Mouse (Mus musculus) hindbrain, embryonic 14.5 days (tissue): ENCODE measurements at regions not wholly inside any gene's neighbourhood (a gene's known extent, or its start where the extent isn't known, plus 50 kb on each side); places are given as distances from the start of the nearest gene placed in this dataset.

ENCODE experiments used
- ATAC-seq: fragments of 200-750 bp; cut with Nextera tagmentation; 2 replicates; pipeline ENCODE4 v1.8.0; 2017; ENCODE audit warnings: moderate number of reproducible peaks, mild to moderate bottlenecking, moderate TSS enrichment, moderate library complexity; ENCODE audit not compliant: low FRiP score
- DNase-seq: peaks from one replicate; pipeline ENCODE4 v3.0.0-alpha.2; 2015; ENCODE audit warnings: low spot score
- H3K27ac ChIP-seq: fragments of 300-500 bp; sonication (generic); 2 replicates; pipeline ENCODE4 v1.5.1; 2014; ENCODE audit warnings: mild to moderate bottlenecking, moderate library complexity
- H3K27me3 ChIP-seq: fragments of 300-500 bp; sonication (generic); 2 replicates; pipeline ENCODE4 v1.6.1; 2014; ENCODE audit warnings: mild to moderate bottlenecking, low read length, mixed read lengths; ENCODE audit not compliant: control insufficient read depth, insufficient read depth
- H3K36me3 ChIP-seq: fragments of 300-500 bp; sonication (generic); replicated peaks from 2 replicates; pipeline ENCODE4 v1.6.1; 2014; ENCODE audit not compliant: control insufficient read depth, insufficient read depth
- H3K4me1 ChIP-seq: fragments of 300-500 bp; sonication (generic); replicated peaks from 2 replicates; pipeline ENCODE4 v1.6.1; 2014; ENCODE audit warnings: antibody characterized with exemption, low read length, mixed read lengths; ENCODE audit not compliant: control insufficient read depth, insufficient read depth
- H3K4me2 ChIP-seq: fragments of 300-500 bp; sonication (generic); replicated peaks from 2 replicates; pipeline ENCODE4 v1.6.1; 2014; ENCODE audit warnings: mild to moderate bottlenecking, moderate library complexity
- H3K4me3 ChIP-seq: fragments of 300-500 bp; sonication (generic); replicated peaks from 2 replicates; pipeline ENCODE4 v1.5.1; 2014; ENCODE audit warnings: mild to moderate bottlenecking, low read length
- H3K9ac ChIP-seq: fragments of 300-500 bp; sonication (generic); 2 replicates; pipeline ENCODE4 v1.6.1; 2014
- H3K9me3 ChIP-seq: fragments of 300-500 bp; sonication (generic); 2 replicates; pipeline ENCODE4 v1.6.1; 2016; ENCODE audit warnings: low read length; ENCODE audit not compliant: control insufficient read depth
- WGBS: fragments of 180-500 bp; shearing (Covaris S2); extraction: QIAGEN DNeasy Blood & Tissue Kit; methylation state at CpG from one replicate; pipeline ENCODE4 v1.1.7; 2014; 5-methylcytosine and 5-hydroxymethylcytosine counted together

DNA sequence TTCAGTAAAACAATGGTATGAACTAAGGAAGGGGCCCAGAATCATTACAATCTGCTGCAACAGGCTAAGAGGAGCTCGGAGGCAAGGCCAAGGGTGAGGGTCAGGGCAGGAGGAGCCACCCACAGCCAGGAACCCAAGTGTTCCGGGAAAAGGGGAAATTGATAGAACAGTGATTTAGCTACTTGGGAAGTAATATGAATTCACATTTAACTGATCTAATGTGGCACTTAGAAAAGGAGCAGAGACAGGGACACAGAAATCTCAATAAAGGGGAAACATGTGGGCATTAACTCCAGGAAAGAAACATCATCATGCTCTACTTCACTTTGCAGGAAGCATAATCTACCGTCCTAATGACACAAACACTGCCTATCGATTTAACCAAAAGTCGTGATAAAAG lies 120.1 kb upstream of the Hs6st1 start:
- no peak overlapping the region for H3K4me3 ChIP-seq
- no peak overlapping the region for H3K27ac ChIP-seq
- no peak for ATAC-seq
- no peaks in the 10 kb centered on the region for H3K27me3 ChIP-seq
- no peak overlapping the region for H3K9ac ChIP-seq
- H3K9me3 ChIP-seq, result peaks cover 3% of the 10 kb centered on the region; the same call in 1 of the 2 replicates
- H3K4me2 ChIP-seq, result no peak overlapping the region
- H3K36me3 ChIP-seq, result no peaks in the 10 kb centered on the region
- no peaks in the 10 kb centered on the region for H3K4me1 ChIP-seq
- DNase-seq, result no peak
- 86% methylated on average over 5 of the region's 5 CpGs for WGBS

- WGBS, result 53% methylated on average over 4 of the region's 4 CpGs
- DNase-seq (no peak), ATAC-seq (no peak)
- Histone ChIP-seq H3K27ac (no peak overlapping the region), H3K27me3 (no peaks in the 10 kb centered on the region), H3K4me1 (no peaks in the 10 kb centered on the region), H3K36me3 (no peaks in the 10 kb centered on the region), H3K4me2 (no peak overlapping the region), H3K4me3 (no peak overlapping the region), H3K9me3 (peaks cover 3% of the 10 kb centered on the region; the same call in 1 of the 2 replicates), H3K9ac (no peak overlapping the region)
Measured at GRCm38 (mm10) chr1:35951082-35951481, 117.1 kb upstream of the Hs6st1 start.

GRCm38 (mm10) chr1:35953721-35954120 lies 114.5 kb upstream of the Hs6st1 start:
- Histone ChIP-seq H3K4me2 (no peak overlapping the region), H3K4me3 (no peak overlapping the region), H3K27ac (no peak overlapping the region), H3K4me1 (no peaks in the 10 kb centered on the region), H3K27me3 (no peaks in the 10 kb centered on the region), H3K9me3 (no peaks in the 10 kb centered on the region), H3K9ac (no peak overlapping the region), H3K36me3 (no peaks in the 10 kb centered on the region)
- WGBS, result 79% methylated on average over 4 of the region's 4 CpGs
- ATAC-seq (no peak), DNase-seq (no peak)

- DNase-seq (no peak), ATAC-seq (no peak)
- no peaks in the 10 kb centered on the region for H3K27me3 ChIP-seq
- H3K27ac ChIP-seq, result no peak overlapping the region
- H3K4me1 ChIP-seq, result no peaks in the 10 kb centered on the region
- H3K9me3 ChIP-seq, result no peaks in the 10 kb centered on the region
- H3K4me3 ChIP-seq, result no peak overlapping the region
- no peaks in the 10 kb centered on the region for H3K36me3 ChIP-seq
- no peak overlapping the region for H3K4me2 ChIP-seq
- WGBS, result 50% methylated on average over 8 of the region's 8 CpGs
- H3K9ac ChIP-seq, result no peak overlapping the region
Measured at GRCm38 (mm10) chr1:35957425-35958372, 110.5 kb upstream of the Hs6st1 start.

DNA sequence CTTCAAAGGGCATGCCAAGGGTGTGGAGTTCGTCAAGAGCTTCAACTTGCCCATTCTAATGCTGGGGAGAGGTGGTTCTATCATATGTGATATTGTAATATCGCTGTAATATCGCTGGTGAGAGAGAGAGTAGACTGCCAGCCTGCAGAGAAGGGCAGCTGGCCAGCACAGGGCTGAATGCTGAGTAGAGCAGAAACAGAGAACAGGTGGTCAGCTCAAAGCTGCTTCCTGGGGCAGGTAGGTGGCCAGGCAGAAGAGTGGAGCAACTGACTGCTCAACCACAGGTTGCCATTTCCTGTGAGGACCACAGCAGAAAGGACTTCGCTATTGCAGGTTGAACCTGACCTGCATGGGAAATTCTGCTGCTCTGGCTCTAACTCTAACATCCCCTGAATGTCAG lies 108.5 kb upstream of the Hs6st1 start:
- Histone ChIP-seq H3K4me2 (no peak overlapping the region), H3K9ac (no peak overlapping the region), H3K9me3 (no peaks in the 10 kb centered on the region), H3K4me3 (no peak overlapping the region), H3K27me3 (no peaks in the 10 kb centered on the region), H3K36me3 (no peaks in the 10 kb centered on the region), H3K4me1 (no peaks in the 10 kb centered on the region), H3K27ac (no peak overlapping the region)
- no peak for ATAC-seq
- DNase-seq, result no peak
- WGBS, result 86% methylated on average over 4 of the region's 4 CpGs

- no peak for ATAC-seq
- Histone ChIP-seq H3K4me2 (no peak overlapping the region), H3K27me3 (no peaks in the 10 kb centered on the region), H3K36me3 (no peaks in the 10 kb centered on the region), H3K9me3 (peaks cover 7% of the 10 kb centered on the region), H3K9ac (no peak overlapping the region), H3K4me1 (no peaks in the 10 kb centered on the region), H3K27ac (no peak overlapping the region), H3K4me3 (no peak overlapping the region)
- DNase-seq, result no peak
- 100% methylated on average over 2 of the region's 2 CpGs for WGBS
Measured at GRCm38 (mm10) chr1:35960844-35961243, 107.4 kb upstream of the Hs6st1 start.

DNA sequence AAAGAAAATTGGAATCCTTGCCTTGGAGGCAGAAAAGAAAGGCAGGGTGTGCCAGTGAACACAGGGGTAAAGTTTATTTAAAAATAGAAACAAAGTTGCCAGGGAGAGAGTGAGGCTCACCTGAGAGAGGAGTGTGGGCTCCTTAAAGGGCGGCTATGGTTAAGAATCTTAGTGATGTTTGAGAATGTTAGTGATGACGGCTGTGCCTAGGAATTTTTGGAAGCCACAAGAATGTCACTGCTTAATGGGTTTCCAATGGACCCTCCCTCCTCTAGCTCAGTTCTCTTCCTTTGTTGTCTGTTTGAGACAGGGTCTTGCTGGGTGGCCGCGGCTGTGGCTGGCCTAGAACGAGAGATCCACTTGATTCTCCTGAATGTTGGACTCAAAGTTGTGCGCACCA lies 106.3 kb upstream of the Hs6st1 start:
- WGBS, result 80% methylated on average over 6 of the region's 6 CpGs
- H3K9ac ChIP-seq, result no peak overlapping the region
- H3K27ac ChIP-seq, result no peak overlapping the region
- ATAC-seq, result no peak
- DNase-seq, result no peak
- H3K4me3 ChIP-seq, result no peak overlapping the region
- no peaks in the 10 kb centered on the region for H3K4me1 ChIP-seq
- H3K27me3 ChIP-seq, result no peaks in the 10 kb centered on the region
- H3K36me3 ChIP-seq, result no peaks in the 10 kb centered on the region
- no peak overlapping the region for H3K4me2 ChIP-seq
- H3K9me3 ChIP-seq, result peaks cover 7% of the 10 kb centered on the region

GRCm38 (mm10) chr1:35968489-35968888 lies 99.7 kb upstream of the Hs6st1 start:
- ATAC-seq (no peak), DNase-seq (no peak)
- Histone ChIP-seq H3K9me3 (peaks cover 7% of the 10 kb centered on the region), H3K27me3 (no peaks in the 10 kb centered on the region), H3K27ac (no peak overlapping the region), H3K4me3 (no peak overlapping the region), H3K36me3 (no peaks in the 10 kb centered on the region), H3K4me2 (no peak overlapping the region), H3K9ac (no peak overlapping the region), H3K4me1 (no peaks in the 10 kb centered on the region)

- DNase-seq (no peak), ATAC-seq (no peak)
- 63% methylated on average over 7 of the region's 7 CpGs for WGBS
- H3K4me3 ChIP-seq, result no peak overlapping the region
- H3K9ac ChIP-seq, result no peak overlapping the region
- no peaks in the 10 kb centered on the region for H3K4me1 ChIP-seq
- no peak overlapping the region for H3K27ac ChIP-seq
- no peak overlapping the region for H3K4me2 ChIP-seq
- H3K36me3 ChIP-seq, result no peaks in the 10 kb centered on the region
- H3K27me3 ChIP-seq, result no peaks in the 10 kb centered on the region
- H3K9me3 ChIP-seq, result no peaks in the 10 kb centered on the region
Measured at GRCm38 (mm10) chr1:35971435-35972189, 96.6 kb upstream of the Hs6st1 start.
